Mouse (Mus musculus) CD4-positive naive resting alpha-beta T cell, adult 76 days (primary cell): ENCODE results near the gene Pdcd6. TPM values are rescaled to one million over a fixed set of nuclear protein-coding genes. Genes with fewer than 3 reads are reported as not detected.

ENCODE experiments used
- total RNA-seq: library from RNA; stranded (reverse); gene quantifications from one replicate; pipeline ENCODE4 v1.2.4, GENCODE M21; 2023

Pdcd6 gene
- total RNA-seq, result 112 TPM

DNA sequence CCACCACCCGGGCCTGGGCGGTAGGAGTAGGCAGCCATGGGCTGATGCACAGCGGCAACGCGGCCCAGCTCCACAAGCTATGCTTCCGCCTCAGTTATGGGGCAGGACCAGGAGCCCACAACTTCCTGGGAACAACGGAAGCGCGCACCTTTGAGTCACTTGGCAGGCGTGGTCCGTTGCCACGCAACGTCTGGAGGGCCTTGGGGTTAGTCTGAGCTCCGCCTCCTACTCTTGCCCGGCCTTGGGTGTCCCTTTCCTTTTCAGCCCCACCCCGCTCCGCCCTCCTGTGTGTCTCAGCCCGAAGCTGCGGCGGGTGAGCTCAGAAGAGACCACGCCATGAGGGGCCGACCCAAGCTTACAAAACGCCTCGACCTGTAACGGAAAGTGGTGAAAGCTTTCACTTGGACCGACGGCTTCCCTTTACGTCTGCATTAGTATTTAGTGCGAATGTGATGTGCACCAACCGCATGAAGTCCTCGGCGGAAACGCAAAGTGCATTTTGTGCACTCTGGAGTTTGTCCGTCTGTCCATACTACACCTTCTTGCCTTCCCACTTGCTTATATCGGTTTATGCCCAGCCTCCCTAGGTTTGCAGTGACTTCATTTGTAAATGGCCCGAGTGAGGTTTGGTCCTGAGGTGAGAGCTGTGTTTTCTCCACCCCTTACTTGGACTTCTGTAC is at the start of gene Pdcd6:
TSS of gene Pdcd6 (minus strand) at position 411 of the 680 bp plus-strand sequence.

GRCm38 (mm10) chr13:74363859-74364235 is 46.5 kb upstream of the Pdcd6 start, which contains the start of gene Lrrc14b:
Lrrc14b (minus strand) TSS chr13:74364005.

DNA sequence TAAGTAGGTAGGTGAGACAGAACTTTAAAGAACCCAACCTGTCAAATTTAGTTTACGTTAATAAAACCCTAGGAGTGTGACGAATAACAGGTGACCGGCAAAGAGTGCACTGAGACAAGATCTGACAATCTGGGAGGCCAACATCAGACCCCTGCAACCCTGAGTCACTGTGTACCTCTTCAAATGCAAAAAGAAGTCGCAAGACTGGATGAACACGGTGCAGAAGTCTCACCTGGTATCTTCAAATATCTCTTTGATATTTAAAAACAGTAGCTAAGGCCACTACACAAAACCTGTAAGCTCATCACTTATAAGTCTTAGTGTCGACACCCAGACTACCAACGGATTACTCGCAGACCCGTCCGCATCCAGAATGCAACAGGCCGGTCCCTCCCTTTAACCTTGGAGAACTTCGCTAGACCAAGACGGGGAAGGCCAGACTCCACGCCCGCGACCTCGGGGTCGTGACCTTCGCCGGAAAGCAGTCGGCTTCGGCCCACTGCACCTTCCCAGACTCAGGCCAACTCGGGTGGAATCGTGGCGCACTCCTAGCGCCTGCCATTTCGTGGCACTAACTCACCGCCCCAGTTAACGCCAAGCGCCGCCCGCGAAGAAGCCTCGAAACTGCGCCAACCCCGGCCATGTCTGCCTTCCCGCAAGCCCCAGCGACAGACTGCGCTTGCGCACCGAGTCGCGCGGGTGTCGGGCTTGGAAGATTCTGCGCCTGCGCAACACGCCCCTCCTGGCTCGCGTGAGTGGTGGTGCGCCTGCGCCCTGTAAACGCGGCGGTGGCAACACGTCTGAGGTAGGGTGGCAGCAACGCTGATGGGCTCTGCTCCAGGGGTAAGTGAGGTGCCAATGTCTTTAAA is 32.4 kb upstream of the Pdcd6 start, which contains the start of the genes Sdha and Ccdc127:
TSS of gene Sdha (minus strand) at position 715 of the 869 bp plus-strand sequence.
TSS of gene Ccdc127 (plus strand) at position 744 of the 869 bp plus-strand sequence.

GRCm38 (mm10) chr13:74292167-74292566 is 25.2 kb downstream of the Pdcd6 start, which contains the start of gene Ahrr:
Ahrr (minus strand) TSS chr13:74292331.

Other genes with a start within 250 kb of the Pdcd6 start
- not detected for gene Slc9a3, start 196.1 kb downstream of the Pdcd6 start, total RNA-seq
- 44.1 TPM for gene Exoc3, start 108.8 kb downstream of the Pdcd6 start, total RNA-seq
- 0.32 TPM for gene Ahrr, start 25.2 kb downstream of the Pdcd6 start, total RNA-seq
- 145 TPM for gene Sdha, start 32.7 kb upstream of the Pdcd6 start, total RNA-seq
- gene Ccdc127, start 32.7 kb upstream of the Pdcd6 start, total RNA-seq, result 21.4 TPM
- gene Lrrc14b, start 46.4 kb upstream of the Pdcd6 start, total RNA-seq, result not detected
- gene Zfp72, start 73.3 kb upstream of the Pdcd6 start, total RNA-seq, result 0.70 TPM
- 269 TPM for gene Ftl1-ps1, start 82.1 kb upstream of the Pdcd6 start, total RNA-seq
- gene Zfp825, start 176.4 kb upstream of the Pdcd6 start, total RNA-seq, result 3.5 TPM